Mouse (Mus musculus): ENCODE results near the gene Cnih2.
"Not testable (repeated sequence)": the region's sequence is repeated elsewhere in the genome, so short reads cannot be mapped to it uniquely, and the experiment has no call there.

The Cnih2 gene

DNA sequence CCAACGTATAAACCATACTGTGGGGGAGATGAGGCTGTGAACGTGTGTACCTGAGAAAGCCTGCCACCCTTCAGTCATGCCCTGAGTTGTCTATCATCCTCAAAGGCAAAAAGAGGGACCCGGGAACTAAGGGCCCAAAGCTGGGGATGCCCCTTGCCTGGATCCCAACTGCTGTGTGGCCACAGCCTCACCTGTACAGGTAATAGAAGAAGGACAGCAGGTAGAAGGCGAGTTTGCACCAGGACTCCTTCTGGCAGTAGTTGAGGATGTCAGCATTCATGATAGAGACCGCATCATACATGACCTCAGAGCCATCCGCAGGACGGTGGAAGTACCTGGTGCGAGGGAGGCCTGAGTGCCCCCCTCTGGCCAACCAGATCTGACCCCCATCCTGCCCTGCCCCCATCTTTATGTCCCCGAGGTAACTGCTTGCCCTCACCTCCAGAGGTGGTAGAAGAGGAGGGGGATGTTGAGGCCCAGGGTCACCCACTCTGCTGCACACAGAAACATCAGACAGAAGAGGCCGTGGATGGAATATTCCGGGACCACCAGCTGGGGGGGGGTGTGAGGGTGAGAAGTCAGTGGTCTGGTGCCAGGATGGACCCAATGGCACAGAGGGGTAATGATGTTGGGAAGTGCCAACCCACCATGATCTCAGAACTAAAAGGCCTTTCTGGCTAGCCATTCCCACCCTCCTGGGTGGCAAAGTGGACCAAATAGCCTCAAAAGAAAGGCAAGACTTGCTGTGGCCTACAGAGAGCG is 4.7 kb downstream of the Cnih2 start:
- peak in 1 of 2 experiments; percentile 57 for DNase-seq

DNA sequence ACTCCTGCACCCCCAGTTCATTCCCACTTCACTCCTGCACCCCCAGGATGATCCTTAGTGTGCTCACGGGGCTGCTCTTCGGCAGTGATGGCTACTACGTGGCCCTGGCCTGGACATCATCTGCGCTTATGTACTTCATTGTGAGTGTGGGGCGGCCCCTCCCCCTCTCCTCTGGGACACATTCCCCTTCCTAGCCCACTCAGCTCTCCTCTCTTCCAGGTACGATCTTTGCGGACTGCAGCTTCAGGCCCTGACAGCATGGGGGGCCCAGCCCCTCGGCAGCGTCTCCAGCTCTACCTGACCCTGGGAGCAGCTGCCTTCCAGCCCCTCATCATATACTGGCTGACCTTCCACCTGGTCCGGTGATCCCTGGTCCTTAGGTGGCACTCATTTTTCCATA is 6.2 kb downstream of the Cnih2 start:
- peak in 1 of 2 experiments; percentile 43 for DNase-seq

DNA sequence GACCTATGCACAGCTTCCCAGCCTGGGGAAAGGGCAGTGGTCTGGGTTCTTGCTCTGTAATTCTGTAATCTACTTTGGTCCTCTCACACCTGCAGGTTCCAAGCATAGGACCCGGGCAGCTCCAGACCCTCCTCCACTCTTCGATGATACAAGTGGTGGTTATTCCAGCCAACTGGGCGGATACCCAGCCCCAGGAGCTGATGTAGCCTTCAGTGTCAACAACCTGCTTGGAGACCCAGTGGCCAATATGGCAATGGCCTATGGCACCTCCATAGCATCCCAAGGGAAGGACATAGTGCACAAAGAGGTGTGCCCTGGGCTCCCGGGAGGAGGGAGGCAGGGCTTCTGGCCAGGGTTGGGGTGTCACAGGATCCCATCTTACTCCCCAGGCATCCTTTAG is 9.0 kb downstream of the Cnih2 start:
- DNase-seq, result peak in 1 of 2 experiments; percentile 29

DNA sequence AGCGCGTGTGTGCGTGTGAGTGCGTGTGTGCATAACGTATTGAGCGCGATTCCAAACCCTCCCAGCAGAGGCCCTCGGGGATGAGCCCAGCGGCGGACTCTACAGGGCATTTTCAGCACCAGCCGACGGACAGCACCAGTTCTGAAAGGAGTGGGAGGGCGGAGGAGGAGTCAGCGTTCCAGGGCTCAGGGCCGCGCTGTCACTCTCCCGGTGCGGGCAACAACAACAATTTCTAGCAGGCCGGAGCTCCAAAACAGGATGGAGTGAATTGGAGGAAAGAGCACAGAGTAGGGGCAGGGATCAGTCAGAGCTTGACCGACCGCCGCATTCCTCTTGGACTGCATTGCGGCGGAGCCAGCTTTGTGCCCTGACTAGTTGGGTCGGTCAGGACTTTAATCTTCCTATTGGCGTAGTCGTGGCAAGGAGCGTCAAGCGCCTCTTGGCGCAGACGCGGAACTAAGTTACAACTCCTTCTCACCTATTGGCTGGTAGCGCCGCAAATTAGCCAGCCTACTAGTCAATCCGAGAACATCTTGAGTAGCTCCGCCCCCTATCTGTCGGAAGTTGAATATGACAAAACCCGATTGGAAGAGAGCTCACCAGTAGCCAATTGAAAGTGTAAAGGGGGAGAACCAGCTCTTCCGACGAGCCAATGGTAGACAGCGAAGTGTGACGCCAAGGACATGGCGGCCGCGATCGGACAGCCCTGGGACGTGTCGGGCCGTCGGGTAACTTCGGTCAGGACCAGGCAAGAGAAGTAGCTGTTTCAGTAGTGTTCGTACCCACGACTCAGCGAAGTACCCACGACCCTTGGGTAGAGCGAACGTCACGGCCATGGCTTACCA is 10.2 kb downstream of the Cnih2 start, which contains the start of gene Yif1a:
Yif1a (plus strand) TSS at position 655 of the 845 bp plus-strand sequence.
- peak; percentile 90 to 93 for DNase-seq

DNA sequence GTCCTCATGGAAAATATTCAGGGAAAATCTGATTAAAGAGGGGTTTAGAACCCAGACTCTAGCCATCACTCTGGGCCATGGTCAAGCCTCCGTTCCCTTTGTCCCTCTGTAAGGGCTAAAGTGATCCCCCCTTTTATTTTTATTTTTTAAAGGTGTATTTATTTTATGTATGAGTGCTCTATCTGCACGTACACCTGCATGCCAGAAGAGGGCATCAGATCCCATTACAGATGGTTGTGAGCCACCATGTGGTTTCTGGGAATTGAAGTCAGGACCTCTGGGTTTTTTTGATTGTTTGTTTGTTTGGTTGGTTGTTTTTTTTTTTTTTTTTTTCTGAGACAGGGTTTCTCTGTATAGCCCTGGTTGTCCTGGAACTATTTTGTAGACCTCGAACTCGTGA is 11.8 kb downstream of the Cnih2 start:
- DNase-seq, result not testable (repeated sequence)

DNA sequence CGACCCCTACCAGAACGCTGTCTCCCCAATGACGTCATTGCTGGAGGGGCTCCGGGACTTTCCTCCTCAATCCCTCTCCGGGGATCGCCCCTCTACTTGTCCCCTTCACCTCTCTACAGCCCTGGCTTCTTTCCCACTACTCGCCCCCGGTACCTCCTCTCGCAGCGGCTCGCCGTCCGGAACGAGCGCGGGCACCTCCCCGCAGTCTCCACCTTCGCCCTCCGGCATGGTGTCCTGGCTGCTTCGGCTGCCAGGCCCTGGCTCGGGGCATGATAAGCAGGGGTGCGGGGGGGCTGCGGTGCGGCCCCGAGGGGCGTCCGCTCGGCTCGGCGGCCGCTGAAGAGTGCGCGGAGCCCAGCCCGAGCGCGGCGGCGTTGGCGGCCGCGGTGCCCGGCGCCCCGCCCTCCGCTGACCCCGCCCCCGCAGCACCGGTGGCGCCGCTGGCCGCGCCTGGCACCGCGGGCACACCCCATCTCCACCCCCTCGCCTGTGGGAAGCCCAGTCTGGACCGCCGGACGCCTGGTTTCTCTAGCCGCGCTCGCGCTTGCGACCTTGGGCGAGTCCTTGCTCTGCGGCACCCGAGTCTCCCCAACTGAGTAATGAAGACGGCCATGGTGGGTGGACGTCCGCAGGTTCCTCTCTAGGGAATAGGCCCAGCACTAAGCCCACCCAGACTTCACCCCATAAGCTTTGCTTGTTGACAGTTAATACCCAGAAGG is 13.0 kb downstream of the Cnih2 start, which contains the start of gene Tmem151a:
Tmem151a (minus strand) TSS at position 387 of the 719 bp plus-strand sequence.
- peak; percentile 79 to 88 for DNase-seq

DNA sequence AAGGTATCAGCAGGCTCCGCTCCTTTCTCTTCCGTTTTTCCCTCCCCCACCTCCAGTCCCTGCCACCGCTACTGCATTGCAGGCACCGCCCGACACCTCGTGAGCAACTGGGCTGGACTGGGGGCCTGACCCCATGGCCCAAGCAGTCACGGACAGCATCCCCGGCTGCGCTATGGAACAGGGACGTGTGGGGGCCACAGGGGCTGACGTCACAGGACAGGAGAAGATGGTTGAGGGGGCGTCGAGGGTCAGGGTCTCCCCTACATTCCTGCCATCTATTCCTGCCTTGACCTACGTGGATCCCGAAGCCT is 13.5 kb downstream of the Cnih2 start:
- DNase-seq, result peak in 1 of 2 experiments; percentile 64

DNA sequence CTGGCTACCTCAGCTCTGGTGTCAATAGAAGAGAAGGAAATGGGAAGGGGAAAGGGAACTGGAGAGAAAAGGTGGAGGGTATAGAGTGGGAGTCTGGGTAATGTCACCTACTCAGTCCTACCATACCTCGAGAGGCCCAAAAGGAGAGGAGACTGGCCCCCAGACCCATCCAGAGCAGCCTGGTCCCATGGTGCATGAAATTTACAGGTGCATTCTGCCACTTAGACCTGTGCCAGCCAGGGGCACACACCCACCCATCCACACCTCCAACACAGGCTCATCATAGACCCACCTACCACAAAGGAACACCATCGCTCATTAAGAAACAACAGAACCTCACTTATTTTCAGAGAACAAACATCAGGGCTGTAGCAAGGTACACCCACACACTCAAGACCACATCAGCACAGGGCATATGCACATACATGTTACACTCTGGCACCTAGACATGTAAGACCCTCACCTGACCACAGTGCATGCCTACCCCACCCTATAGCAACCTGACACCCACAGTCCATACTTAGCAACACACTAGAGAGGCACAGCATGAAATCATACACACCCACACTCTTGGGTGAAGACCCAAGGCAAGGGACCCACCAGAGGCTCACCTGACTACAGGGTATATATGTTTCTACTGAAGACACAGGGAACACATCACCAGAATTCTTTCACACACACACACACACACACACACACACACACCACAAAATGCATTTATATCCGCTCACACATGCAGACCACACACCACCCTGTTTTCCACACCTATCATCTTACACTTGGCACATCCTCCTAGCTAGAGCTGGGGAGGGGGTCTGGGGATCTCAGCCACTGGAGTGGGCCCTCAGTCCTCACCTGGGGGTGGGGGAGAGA is 14.1 kb downstream of the Cnih2 start:
- DNase-seq, result no peak

DNA sequence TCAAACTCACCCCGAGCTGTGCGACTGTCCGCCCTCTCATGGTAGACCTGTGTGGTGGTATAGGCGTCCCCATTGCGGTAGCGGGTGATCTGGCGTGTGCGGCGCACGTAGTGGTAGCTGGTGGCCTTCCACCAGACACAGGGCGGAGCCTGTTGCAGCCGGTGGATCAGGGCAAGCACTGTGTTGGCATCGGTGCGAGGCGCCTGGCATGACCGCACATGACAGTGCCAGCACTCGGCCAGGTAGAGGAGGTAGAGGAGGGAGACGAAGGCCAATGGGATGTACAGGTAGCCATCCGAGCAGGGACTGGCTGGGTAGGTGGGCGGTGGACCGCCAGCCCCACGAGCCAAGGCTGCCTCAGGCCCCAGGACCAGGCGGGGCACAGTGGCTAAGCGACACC is 15.7 kb downstream of the Cnih2 start:
- DNase-seq, result peak; percentile 52 to 69

DNA sequence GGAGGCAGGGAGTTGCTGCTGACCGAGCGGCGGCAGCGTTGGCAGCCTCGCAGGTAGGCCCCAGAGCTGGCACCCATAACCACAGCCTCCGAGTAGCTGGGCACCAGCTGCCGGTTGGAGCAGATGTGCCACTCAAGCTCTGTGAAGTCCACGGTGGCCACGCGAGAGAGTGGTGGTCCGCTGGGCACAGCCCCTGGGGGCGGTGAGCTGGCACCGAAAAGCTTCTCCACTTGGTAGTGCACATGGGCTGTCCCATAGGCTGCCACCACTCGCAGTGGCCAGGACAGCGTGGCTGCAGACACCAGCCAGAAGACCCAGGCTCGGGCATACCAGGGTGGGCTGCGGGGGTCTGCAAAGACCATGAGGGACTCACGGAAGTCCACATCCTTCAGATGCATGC is 16.3 kb downstream of the Cnih2 start:
- DNase-seq, result no peak

DNA sequence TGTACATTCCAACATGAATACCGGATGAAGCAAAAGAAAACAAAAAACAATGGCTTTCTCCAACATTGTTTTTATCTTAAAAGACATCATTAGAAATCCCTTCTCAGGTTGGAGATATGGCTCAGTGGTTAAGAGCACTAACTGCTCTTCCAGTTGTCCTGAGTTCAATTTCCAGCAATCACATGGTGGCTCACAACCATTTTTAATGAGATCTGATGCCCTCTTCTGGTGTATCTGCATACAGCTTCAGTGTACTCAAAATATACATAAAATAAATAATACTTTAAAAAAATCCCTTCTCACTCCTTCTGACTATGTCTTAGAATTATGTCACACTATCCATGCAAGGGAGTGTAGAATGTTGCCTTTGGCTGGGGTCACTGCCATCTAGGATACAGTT is 19.0 kb downstream of the Cnih2 start:
- no peak for DNase-seq

DNA sequence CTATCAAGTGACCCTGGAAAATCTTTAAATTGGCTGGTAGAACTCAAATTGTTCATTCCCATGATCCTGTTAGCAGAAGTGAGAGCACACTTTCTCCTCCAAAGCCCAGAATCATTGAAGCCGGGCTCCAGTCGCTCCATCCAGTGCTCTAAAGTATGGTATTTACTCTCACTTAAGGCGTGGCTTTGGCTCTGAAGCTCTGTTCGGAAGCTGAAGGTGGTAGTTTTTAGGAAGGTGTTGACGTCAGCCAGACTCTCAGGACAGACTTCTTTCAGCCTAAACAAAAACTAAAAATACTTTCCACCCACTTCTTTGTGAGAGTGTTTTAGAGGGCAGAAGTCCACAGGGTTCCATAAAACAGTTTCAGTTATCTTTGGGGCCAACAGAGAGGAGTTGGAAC is 24.8 kb downstream of the Cnih2 start:
- DNase-seq, result no peak

DNA sequence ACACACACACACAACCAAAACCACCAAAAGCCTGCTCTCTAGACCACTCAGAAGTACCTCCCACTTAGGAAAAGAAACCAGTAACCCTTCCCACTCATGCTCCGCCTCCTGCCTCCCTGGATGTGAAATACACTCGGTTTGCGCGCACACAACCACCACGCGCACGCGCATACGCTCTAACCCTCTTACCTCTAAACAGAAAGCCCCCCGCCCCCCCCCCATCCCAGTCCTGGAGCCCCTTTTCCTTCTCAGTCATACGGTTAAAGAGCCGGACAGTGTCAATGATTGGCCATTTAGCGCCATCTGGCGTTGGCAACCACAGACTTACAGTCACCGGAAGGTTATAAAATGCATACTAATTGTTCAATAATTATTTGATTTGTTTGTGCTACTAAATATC is 25.3 kb downstream of the Cnih2 start:
- peak in 1 of 2 experiments; percentile 82 for DNase-seq

DNA sequence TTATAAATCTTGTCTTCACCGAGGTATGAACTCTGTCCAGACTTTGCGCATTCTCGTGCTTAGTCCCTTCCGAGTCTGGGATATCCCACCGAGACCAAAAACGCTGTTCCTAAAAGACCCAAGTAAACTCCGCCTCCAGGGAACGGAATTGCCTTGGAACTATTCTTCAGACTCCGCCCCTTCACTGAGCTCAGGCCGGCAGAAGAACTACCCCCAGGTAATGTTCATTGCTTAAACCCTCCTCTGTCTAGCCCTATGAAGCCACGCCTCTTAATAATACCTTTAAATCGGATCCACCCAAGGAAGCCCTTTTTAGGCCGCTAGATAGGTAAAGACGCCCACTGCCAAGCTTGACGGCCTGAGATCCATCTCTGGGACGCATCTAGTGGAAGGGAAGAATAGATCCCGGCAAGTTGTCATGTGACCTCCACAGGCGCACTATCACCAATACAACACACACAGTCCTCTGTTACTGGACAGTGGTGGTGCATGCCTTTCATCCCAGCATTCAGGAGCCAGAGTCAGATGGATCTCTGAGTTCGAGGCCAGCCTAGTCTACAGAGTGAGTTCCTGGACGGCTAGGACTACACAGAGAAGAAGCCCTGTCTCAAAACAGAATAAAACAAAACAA is 25.8 kb downstream of the Cnih2 start:
- DNase-seq, result no peak

DNA sequence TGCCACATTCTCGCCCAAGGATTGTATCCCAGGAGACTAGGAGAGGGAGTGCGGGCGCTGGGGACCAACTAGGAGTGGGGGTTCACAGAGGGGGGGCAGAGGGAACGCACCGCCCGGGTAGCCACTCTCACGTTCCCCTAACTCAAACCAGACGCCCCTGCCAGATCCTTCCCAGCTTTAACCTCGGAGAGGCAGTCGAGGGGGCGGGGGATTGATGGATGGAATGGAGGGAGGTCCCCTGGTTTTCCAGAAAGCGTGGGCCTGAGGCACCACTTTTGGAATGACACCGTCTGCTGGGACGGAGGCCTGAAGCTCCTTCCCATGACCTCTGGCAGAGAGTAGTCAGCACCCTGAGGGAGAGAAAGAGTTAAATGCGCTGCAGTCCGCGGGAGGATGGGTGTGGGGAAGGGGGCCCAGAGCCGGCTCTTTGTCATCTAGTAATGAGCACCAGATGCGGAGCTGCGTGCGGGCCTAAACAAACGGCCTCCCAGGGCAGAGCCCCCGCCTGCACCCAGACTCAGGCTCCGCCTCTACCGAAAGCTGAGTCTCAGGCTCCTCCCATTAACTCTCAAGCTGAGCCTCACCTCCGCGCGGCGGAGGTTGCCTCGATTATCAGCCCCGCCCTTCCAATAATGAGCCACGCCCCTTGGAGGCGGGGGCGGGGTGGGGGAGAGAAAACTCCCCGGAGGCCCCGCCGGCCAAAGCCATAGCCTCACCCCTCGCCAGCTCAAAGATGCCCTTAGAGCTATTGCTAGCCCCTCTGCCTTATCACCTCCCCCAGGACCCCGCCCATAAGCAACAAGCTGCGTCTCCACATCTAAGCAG is 26.6 kb downstream of the Cnih2 start:
- DNase-seq, result peak in 1 of 2 experiments; percentile 60

DNA sequence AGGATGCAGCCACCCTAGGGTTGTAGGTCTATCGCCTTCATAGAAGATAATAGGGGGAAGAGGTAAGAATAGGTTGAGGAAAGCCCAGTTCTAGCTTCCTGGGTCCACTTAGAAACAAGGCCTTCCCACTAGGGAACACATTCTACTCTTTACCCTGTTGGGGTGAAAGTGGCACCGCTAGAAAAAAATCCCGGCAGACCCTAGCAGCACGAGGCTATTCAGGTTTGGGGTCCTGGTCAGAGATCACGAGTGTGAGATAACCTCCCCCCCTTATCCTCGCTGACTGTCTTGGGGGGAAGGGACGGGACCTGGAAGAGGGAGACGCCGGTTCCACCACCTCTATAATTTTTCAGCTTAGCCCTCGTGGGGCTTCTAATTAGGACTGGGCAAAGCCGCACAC is 27.2 kb downstream of the Cnih2 start:
- no peak for DNase-seq

DNA sequence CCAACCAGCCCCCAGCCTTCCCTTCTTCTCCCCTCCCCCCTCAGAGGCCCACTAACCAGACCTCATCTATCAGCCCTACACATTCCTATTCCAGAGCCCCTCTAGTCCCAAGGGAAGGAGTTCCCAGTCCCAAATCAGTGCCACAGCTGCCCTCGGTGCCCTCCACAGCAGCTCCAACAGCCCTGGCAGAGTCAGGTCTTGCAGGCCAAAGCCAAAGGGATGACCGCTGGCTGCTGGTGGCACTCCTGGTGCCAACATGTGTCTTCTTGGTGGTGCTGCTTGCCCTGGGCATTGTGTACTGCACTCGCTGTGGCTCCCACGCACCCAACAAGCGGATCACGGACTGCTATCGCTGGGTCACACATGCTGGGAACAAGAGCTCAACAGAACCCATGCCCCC is 28.3 kb downstream of the Cnih2 start:
- no peak for DNase-seq

DNA sequence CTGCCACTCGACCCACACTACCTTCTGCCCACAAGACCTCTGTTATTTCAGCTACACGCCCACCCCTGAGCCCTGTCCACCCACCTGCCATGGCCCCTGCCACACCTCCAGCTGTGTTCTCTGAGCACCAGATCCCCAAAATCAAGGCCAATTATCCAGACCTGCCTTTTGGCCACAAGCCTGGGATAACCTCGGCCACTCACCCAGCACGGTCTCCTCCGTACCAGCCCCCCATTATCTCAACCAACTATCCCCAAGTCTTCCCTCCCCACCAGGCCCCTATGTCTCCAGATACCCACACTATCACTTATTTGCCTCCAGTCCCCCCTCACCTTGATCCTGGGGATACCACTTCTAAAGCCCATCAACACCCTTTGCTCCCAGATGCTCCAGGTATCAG is 28.8 kb downstream of the Cnih2 start:
- no peak for DNase-seq

DNA sequence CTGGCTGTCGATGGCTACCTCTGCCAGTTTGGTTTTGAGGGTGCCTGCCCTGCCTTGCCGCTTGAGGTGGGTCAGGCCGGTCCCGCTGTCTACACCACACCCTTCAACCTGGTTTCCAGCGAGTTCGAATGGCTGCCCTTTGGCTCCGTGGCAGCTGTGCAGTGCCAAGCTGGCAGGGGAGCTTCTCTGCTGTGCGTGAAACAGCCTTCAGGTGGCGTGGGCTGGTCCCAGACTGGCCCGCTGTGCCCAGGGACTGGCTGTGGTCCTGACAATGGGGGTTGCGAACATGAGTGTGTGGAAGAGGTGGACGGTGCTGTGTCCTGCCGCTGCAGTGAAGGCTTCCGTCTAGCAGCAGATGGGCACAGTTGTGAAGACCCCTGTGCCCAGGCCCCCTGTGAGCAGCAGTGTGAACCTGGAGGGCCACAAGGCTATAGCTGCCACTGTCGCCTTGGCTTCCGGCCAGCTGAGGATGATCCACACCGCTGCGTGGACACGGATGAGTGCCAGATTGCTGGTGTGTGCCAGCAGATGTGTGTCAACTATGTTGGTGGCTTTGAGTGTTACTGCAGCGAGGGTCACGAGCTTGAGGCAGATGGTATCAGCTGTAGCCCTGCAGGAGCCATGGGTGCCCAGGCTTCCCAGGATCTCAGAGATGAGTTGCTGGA is 29.6 kb downstream of the Cnih2 start:
- peak in 1 of 2 experiments; percentile 45 for DNase-seq

DNA sequence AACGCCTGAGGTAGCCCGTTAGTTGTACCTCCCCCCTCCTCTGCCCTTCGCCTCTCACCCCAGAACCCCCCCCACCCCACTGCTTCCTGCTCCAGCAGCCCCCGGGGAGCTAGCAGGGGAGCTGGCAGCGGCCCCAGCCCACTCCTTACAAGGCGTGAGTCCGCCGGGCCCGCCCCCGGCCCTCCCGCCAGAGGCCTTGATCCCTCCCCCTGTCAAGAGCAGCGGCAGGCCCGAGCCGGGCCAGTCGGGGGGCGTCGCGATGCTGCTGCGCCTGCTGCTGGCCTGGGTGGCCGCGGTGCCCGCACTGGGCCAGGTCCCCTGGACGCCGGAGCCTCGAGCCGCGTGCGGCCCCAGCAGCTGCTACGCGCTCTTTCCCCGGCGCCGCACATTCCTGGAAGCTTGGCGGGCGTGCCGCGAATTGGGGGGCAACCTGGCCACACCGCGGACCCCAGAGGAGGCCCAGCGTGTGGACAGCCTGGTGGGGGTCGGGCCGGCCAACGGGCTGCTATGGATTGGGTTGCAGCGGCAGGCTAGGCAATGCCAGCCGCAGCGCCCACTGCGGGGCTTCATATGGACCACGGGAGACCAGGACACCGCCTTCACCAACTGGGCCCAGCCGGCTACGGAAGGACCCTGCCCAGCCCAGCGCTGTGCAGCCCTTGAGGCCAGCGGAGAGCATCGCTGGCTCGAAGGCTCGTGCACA is 30.3 kb downstream of the Cnih2 start, which contains the start of gene Cd248:
Cd248 (plus strand) TSS at position 212 of the 703 bp plus-strand sequence.
- peak in 1 of 2 experiments; percentile 62 for DNase-seq
